Mouse (Mus musculus): Measurements from ENCODE around the gene Npas1.

GRCm38 (mm10) chr7:16501571-16501970 lies 24.0 kb upstream of the Npas1 start:
- TF ChIP-seq EP300 (IDR thresholded peaks at IDR 0.05; ENCODE audit: low read depth), result no peak
- TF ChIP-seq CTCF (IDR thresholded peaks at IDR 0.05; ENCODE audit: low read depth), result no peak
